Mouse (Mus musculus): Measurements from ENCODE around the gene Itgb6. TPM values are rescaled to one million over a fixed set of nuclear protein-coding genes. Genes with fewer than 3 reads are reported as not detected.

Itgb6 gene
- polyA plus RNA-seq, 1 experiment from 2014 or later = not detected

DNA sequence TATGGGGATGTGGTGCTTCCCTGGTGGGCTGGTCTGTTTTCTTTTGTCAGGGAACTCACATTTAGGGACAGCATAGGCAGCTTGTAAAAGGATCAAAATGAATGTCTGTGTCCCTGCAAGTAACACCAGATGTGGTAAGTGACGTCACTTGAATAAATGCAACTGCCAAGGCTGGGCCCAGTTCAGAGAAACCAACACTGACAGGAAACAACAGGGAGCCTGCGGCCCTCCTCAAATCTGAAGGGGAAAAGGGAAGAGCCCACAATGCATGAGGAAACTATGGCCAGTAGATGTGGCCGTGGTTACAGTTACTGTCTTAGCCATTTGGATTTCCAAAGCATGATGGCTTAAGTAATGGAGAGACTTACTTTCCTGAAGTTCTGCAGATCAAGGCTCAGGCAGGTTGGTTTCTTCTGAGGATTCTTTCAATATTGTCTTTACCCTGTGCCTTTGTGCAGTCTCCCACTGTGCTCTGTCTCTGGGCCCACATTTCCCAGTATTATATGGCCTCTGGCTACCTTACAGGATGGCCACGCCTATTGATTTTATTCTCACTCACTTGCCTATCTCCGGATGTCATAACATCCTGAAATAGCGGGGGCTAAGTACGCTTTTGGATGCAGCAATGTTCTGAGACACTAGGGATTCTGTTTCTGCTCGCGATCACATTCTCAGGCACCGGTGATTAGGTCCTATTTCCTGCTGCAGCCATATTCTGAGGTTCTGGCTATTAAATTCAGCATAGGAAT is 17.1 kb upstream of the Itgb6 start:
- H3K4me2 ChIP-seq (ENCODE audit: low read length) = no peak overlapping the region
- ATAC-seq = no peak
- H3K27ac ChIP-seq (ENCODE audit: low read length) = no peak overlapping the region
- H3K27me3 ChIP-seq (ENCODE audit: control insufficient read depth, insufficient read depth, low read depth, low read length) = no peaks in the 10 kb centered on the region; the same call in 1 of the 2 replicates
- no peak overlapping the region for H3K4me3 ChIP-seq (ENCODE audit: low read depth, low read length)
- 83% methylated on average over 10 of the region's 10 CpGs for WGBS
- H3K9ac ChIP-seq (ENCODE audit: low read depth, low read length) = no peak overlapping the region
- no peaks in the 10 kb centered on the region for H3K4me1 ChIP-seq (ENCODE audit: control insufficient read depth, insufficient read depth, low read length)
- no peaks in the 10 kb centered on the region for H3K36me3 ChIP-seq (ENCODE audit: control insufficient read depth, insufficient read depth, low read length)
- no peaks in the 10 kb centered on the region for H3K9me3 ChIP-seq (replicated peaks; ENCODE audit: control insufficient read depth, low read length, poor library complexity, severe bottlenecking)

DNA sequence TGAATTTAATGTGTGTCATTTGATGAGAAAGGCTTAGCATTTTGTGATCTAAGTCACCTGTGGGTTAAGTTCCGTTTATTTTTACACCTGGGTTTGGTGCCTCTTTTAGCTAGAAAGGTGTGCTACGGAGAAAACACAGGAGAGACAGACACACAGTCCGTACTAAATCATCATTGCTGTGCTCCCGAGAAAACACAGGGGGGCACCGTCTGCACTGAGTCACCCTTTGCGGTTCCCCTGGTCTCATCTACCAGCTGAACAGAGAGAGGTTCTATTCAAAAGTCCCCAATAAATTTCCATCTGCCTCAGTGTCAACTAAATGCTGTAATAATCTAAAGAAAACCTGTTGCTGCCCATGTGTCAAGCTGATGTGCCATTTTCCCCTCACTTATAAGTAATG is 8.5 kb upstream of the Itgb6 start:
- Histone ChIP-seq H3K4me3 (ENCODE audit: low read depth, low read length) (no peak overlapping the region), H3K4me1 (ENCODE audit: control insufficient read depth, insufficient read depth, low read length) (no peaks in the 10 kb centered on the region), H3K9me3 (replicated peaks; ENCODE audit: control insufficient read depth, low read length, poor library complexity, severe bottlenecking) (no peaks in the 10 kb centered on the region), H3K27me3 (ENCODE audit: control insufficient read depth, insufficient read depth, low read depth, low read length) (no peaks in the 10 kb centered on the region), H3K27ac (ENCODE audit: low read length) (no peak overlapping the region), H3K36me3 (ENCODE audit: control insufficient read depth, insufficient read depth, low read length) (no peaks in the 10 kb centered on the region), H3K4me2 (ENCODE audit: low read length) (no peak overlapping the region), H3K9ac (ENCODE audit: low read depth, low read length) (no peak overlapping the region)
- ATAC-seq = no peak
- WGBS = 46% methylated on average over 6 of the region's 6 CpGs

DNA sequence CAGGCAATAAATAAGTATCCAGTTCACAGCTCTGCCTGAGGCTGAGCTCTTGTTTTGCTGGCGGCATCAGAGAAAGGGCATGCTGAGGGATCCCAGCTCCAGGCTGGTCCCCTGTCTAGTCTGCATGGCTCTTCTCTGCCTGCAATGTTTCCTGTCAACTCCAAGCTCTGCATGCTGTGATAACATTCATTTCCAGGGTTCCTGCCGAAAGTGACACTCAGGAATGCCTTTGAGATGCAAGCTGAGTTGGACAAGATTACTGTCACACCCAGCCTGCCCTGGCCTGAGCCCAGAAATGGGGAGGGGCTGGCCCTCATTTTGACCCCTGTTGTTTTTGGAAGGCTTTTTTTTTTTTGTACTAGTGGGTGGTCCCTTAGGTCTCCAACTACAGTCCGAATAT is 7.6 kb upstream of the Itgb6 start:
- H3K4me3 ChIP-seq (ENCODE audit: low read depth, low read length) = no peak overlapping the region
- 29% methylated on average over 3 of the region's 3 CpGs for WGBS
- no peak overlapping the region for H3K27ac ChIP-seq (ENCODE audit: low read length)
- no peaks in the 10 kb centered on the region for H3K36me3 ChIP-seq (ENCODE audit: control insufficient read depth, insufficient read depth, low read length)
- H3K9ac ChIP-seq (ENCODE audit: low read depth, low read length) = no peak overlapping the region
- no peak overlapping the region for H3K4me2 ChIP-seq (ENCODE audit: low read length)
- no peak for ATAC-seq
- H3K9me3 ChIP-seq (replicated peaks; ENCODE audit: control insufficient read depth, low read length, poor library complexity, severe bottlenecking) = no peaks in the 10 kb centered on the region
- no peaks in the 10 kb centered on the region for H3K27me3 ChIP-seq (ENCODE audit: control insufficient read depth, insufficient read depth, low read depth, low read length)
- no peaks in the 10 kb centered on the region for H3K4me1 ChIP-seq (ENCODE audit: control insufficient read depth, insufficient read depth, low read length)

DNA sequence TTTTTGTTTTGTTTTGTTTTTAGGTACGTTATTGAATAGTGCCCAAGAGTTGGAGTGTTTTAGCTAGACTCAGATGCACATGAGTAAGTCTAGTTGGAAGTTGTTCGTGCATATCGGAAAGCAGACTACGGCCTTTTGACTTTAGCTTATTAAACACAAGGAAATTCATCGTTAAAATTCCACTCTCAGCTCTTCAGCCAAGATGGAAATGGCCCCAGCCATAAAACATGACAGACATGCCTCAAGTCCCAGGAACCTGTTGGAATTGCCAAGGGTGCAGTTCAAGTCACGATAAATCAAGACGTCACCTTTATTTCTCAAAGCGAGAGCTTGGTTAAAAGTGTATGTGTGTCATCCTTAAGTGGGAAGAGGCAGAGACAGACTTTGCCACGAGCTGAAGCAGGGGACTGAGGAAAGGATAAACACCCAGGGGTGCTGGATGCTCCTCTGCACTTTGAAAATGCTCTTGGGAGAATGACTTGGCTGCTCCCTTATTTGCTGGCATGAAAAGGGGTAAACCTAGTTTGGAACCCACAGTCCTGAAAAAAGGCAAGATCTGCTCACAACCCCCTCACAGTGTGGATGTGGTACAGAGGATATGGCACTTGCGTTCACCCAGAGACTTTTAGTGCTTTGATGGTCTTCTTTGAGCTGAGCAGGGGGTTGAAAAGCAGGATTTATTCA is 6.6 kb upstream of the Itgb6 start:
- no peak overlapping the region for H3K27ac ChIP-seq (ENCODE audit: low read length)
- 73% methylated on average over 10 of the region's 10 CpGs for WGBS
- no peak for ATAC-seq
- H3K9ac ChIP-seq (ENCODE audit: low read depth, low read length) = no peak overlapping the region
- no peak overlapping the region for H3K4me3 ChIP-seq (ENCODE audit: low read depth, low read length)
- no peaks in the 10 kb centered on the region for H3K9me3 ChIP-seq (replicated peaks; ENCODE audit: control insufficient read depth, low read length, poor library complexity, severe bottlenecking)
- H3K4me2 ChIP-seq (ENCODE audit: low read length) = no peak overlapping the region
- H3K36me3 ChIP-seq (ENCODE audit: control insufficient read depth, insufficient read depth, low read length) = no peaks in the 10 kb centered on the region
- H3K27me3 ChIP-seq (ENCODE audit: control insufficient read depth, insufficient read depth, low read depth, low read length) = no peaks in the 10 kb centered on the region
- H3K4me1 ChIP-seq (ENCODE audit: control insufficient read depth, insufficient read depth, low read length) = no peaks in the 10 kb centered on the region

DNA sequence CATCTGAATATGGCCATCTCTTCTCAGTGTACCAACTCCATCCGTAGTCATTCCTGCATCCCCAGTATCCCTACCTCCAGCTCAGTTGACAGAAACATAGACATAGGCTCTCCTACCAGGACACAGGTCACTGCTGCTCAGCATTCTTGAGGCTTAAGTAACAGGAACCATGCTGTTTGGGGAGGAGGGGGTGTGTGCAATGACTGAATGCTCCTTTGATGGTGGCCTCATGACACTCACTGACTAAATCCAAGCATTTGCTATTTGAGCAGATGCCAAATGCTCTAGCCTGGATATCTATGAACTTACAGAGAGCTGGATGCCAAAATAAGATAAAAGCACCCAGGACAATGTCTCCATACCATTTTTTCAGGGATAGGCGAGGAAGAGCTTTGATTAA is 2.2 kb upstream of the Itgb6 start:
- H3K27me3 ChIP-seq (ENCODE audit: control insufficient read depth, insufficient read depth, low read depth, low read length) = no peaks in the 10 kb centered on the region
- H3K4me2 ChIP-seq (ENCODE audit: low read length) = no peak overlapping the region
- WGBS = 65% methylated on average over 2 of the region's 2 CpGs
- no peaks in the 10 kb centered on the region for H3K9me3 ChIP-seq (replicated peaks; ENCODE audit: control insufficient read depth, low read length, poor library complexity, severe bottlenecking)
- no peak overlapping the region for H3K27ac ChIP-seq (ENCODE audit: low read length)
- H3K4me1 ChIP-seq (ENCODE audit: control insufficient read depth, insufficient read depth, low read length) = no peaks in the 10 kb centered on the region; the same call in 1 of the 2 replicates
- no peak overlapping the region for H3K4me3 ChIP-seq (ENCODE audit: low read depth, low read length)
- no peaks in the 10 kb centered on the region for H3K36me3 ChIP-seq (ENCODE audit: control insufficient read depth, insufficient read depth, low read length)
- ATAC-seq = no peak
- no peak overlapping the region for H3K9ac ChIP-seq (ENCODE audit: low read depth, low read length)

DNA sequence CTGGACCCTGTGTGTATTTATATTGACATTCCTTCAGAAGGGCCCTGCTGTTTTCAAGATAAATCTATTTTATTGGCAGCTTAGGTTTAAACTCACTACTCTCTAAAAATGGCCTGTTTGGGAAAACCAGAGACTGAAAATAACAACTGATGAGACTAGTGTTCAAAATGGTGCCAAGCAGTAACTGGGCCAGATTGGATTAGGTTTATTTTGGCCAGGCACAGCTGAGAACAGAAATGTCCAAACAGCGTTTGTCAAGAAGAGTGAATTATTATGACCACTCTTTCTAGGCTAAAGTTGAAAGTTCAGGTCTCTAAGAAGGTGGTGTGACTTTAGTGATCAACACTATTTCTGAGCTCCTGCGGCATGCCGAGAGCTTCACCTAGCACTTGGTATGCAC is 524 bp upstream of the Itgb6 start:
- H3K9me3 ChIP-seq (replicated peaks; ENCODE audit: control insufficient read depth, low read length, poor library complexity, severe bottlenecking) = no peaks in the 10 kb centered on the region
- ATAC-seq = no peak
- no peaks in the 10 kb centered on the region for H3K27me3 ChIP-seq (ENCODE audit: control insufficient read depth, insufficient read depth, low read depth, low read length)
- no peak overlapping the region for H3K4me3 ChIP-seq (ENCODE audit: low read depth, low read length)
- WGBS = 90% methylated on average over 3 of the region's 3 CpGs
- H3K4me1 ChIP-seq (ENCODE audit: control insufficient read depth, insufficient read depth, low read length) = no peaks in the 10 kb centered on the region; the same call in 1 of the 2 replicates
- no peaks in the 10 kb centered on the region for H3K36me3 ChIP-seq (ENCODE audit: control insufficient read depth, insufficient read depth, low read length)
- no peak overlapping the region for H3K27ac ChIP-seq (ENCODE audit: low read length)
- no peak overlapping the region for H3K4me2 ChIP-seq (ENCODE audit: low read length)
- no peak overlapping the region for H3K9ac ChIP-seq (ENCODE audit: low read depth, low read length)

DNA sequence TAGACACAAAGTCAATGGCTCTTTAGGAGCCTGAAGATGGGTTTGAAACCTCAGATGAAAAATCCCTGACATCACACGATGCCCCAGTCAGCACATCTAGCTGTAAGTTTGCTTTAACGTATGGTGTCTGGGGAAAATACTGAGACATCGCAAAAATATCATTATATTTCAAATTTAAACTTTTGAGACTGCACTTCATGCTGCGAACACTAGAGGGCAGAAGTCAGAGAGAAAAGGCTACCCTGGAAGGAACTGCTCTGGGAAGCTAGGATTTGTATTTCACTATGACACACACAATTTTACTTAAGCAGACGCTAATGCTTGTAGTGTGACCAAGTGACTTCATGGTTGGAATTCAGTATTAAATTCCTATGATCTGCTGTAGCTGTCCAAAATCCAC is 1.5 kb downstream of the Itgb6 start:
- H3K4me3 ChIP-seq (ENCODE audit: low read depth, low read length) = no peak overlapping the region
- 20% methylated on average over 5 of the region's 5 CpGs for WGBS
- H3K4me1 ChIP-seq (ENCODE audit: control insufficient read depth, insufficient read depth, low read length) = no peaks in the 10 kb centered on the region; the same call in 1 of the 2 replicates
- no peaks in the 10 kb centered on the region for H3K27me3 ChIP-seq (ENCODE audit: control insufficient read depth, insufficient read depth, low read depth, low read length)
- H3K4me2 ChIP-seq (ENCODE audit: low read length) = no peak overlapping the region
- no peaks in the 10 kb centered on the region for H3K9me3 ChIP-seq (replicated peaks; ENCODE audit: control insufficient read depth, low read length, poor library complexity, severe bottlenecking)
- ATAC-seq = 0 out of 2 replicates have a peak, but pooled peaks have one; percentile 47
- no peak overlapping the region for H3K9ac ChIP-seq (ENCODE audit: low read depth, low read length)
- H3K36me3 ChIP-seq (ENCODE audit: control insufficient read depth, insufficient read depth, low read length) = no peaks in the 10 kb centered on the region
- H3K27ac ChIP-seq (ENCODE audit: low read length) = no peak overlapping the region

DNA sequence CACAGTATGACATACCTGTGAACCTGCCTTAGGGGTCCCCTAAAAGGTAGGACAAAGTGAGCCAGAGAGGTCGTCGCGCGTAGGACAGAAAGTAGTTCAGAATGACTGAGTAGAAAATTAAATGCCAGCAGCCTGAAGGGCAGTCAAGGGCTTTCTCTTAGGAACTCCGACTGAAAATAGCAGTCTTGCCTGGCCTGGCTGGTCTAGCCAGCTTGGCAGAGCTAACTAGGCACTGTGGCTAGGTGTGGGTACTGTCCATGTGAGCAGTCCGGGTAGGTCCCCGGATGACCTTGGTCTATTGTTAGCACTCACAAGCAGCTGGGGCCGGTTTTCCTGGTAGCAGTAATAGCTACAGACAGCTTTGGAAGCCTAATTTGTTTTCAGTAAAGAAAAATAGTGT is 2.2 kb downstream of the Itgb6 start:
- Histone ChIP-seq H3K36me3 (ENCODE audit: control insufficient read depth, insufficient read depth, low read length) (no peaks in the 10 kb centered on the region), H3K27me3 (ENCODE audit: control insufficient read depth, insufficient read depth, low read depth, low read length) (no peaks in the 10 kb centered on the region), H3K9ac (ENCODE audit: low read depth, low read length) (no peak overlapping the region), H3K4me2 (ENCODE audit: low read length) (no peak overlapping the region), H3K9me3 (replicated peaks; ENCODE audit: control insufficient read depth, low read length, poor library complexity, severe bottlenecking) (no peaks in the 10 kb centered on the region), H3K27ac (ENCODE audit: low read length) (no peak overlapping the region), H3K4me1 (ENCODE audit: control insufficient read depth, insufficient read depth, low read length) (peaks cover under 1% of the 10 kb centered on the region; the same call in 1 of the 2 replicates), H3K4me3 (ENCODE audit: low read depth, low read length) (no peak overlapping the region)
- no peak for ATAC-seq
- WGBS = 76% methylated on average over 8 of the region's 8 CpGs

DNA sequence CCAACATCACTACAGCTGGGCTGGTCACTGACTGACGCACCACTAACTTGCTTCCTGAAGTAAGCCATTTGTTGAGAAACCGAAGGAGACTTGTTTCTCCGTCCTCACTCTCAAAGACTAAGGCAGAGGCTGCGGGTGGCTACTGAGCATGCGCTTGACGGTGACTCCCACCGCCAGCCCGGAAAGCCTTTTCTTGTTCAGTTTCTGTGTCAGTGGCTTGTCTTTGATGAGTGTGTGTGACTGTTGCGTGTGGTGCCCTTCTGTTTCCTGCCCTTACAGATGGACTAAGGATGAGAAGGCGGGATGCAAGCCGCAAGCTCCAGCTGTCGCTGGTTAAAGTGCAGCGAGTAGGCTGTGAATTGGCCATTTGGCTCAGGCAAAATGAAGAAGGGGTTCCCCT is 5.1 kb downstream of the Itgb6 start:
- Histone ChIP-seq H3K9me3 (replicated peaks; ENCODE audit: control insufficient read depth, low read length, poor library complexity, severe bottlenecking) (no peaks in the 10 kb centered on the region), H3K4me1 (ENCODE audit: control insufficient read depth, insufficient read depth, low read length) (peaks cover 17% of the 10 kb centered on the region), H3K36me3 (ENCODE audit: control insufficient read depth, insufficient read depth, low read length) (no peaks in the 10 kb centered on the region), H3K27me3 (ENCODE audit: control insufficient read depth, insufficient read depth, low read depth, low read length) (no peaks in the 10 kb centered on the region), H3K9ac (ENCODE audit: low read depth, low read length) (no peak overlapping the region), H3K27ac (ENCODE audit: low read length) (no peak overlapping the region), H3K4me2 (ENCODE audit: low read length) (peak overlapping the region; percentile 28), H3K4me3 (ENCODE audit: low read depth, low read length) (no peak overlapping the region)
- no peak for ATAC-seq
- 67% methylated on average over 13 of the region's 13 CpGs for WGBS

Measured in midbrain, embryonic 16.5 days (tissue).